Mouse (Mus musculus): Measurements from ENCODE around the gene Apoc4. TPM values are rescaled to one million over a fixed set of nuclear protein-coding genes. Genes with fewer than 3 reads are reported as not detected.
A peak's percentile ranks its signal among the peaks of the same experiment; 100 is the strongest.

The Apoc4 gene
- polyA plus RNA-seq, 1 experiment, result not detected

GRCm38 (mm10) chr7:19628536-19629360 is 52.5 kb downstream of the Apoc4 start:
- 2% methylated on average over 51 of the region's 57 CpGs for WGBS
- peak overlapping the region; percentile 68 for H3K27ac ChIP-seq (ENCODE audit: insufficient read depth, low read depth, low read length)

GRCm38 (mm10) chr7:19628192-19628535 is 53.1 kb downstream of the Apoc4 start:
- no peak for DNase-seq
- H3K4me1 ChIP-seq (ENCODE audit: control insufficient read depth, insufficient read depth, low read length), result no peaks in the 10 kb centered on the region
- H3K27me3 ChIP-seq (replicated peaks; ENCODE audit: control insufficient read depth, insufficient read depth, low read length), result no peaks in the 10 kb centered on the region
- H3K27ac ChIP-seq (ENCODE audit: insufficient read depth, low read depth, low read length), result peak overlapping the region; percentile 60; the same call in 1 of the 2 replicates
- H3K4me3 ChIP-seq (ENCODE audit: insufficient read depth, low read depth, low read length), result peak overlapping the region; percentile 81
- TF ChIP-seq CTCF (conservative IDR thresholded peaks at IDR 0.05; ENCODE audit: insufficient read depth, insufficient read length, low read depth, low read length) (no peak), POLR2A (IDR thresholded peaks at IDR 0.05; ENCODE audit: low read depth, low read length) (no peak)
- WGBS, result 12% methylated on average over 17 of the region's 17 CpGs
- no peaks in the 10 kb centered on the region for H3K36me3 ChIP-seq (ENCODE audit: control insufficient read depth, insufficient read depth, low read length)

More at GRCm38 (mm10) chr7:19628536-19629360, 52.5 kb downstream of the Apoc4 start:
- peak overlapping the region; percentile 81 for H3K4me3 ChIP-seq (ENCODE audit: insufficient read depth, low read depth, low read length)
- no peaks in the 10 kb centered on the region for H3K36me3 ChIP-seq (ENCODE audit: control insufficient read depth, insufficient read depth, low read length)
- DNase-seq, result peak; percentile 98
- no peak for TF ChIP-seq POLR2A (IDR thresholded peaks at IDR 0.05; ENCODE audit: low read depth, low read length)
- no peak for TF ChIP-seq CTCF (conservative IDR thresholded peaks at IDR 0.05; ENCODE audit: insufficient read depth, insufficient read length, low read depth, low read length)
- no peaks in the 10 kb centered on the region for H3K4me1 ChIP-seq (ENCODE audit: control insufficient read depth, insufficient read depth, low read length)
- H3K27me3 ChIP-seq (replicated peaks; ENCODE audit: control insufficient read depth, insufficient read depth, low read length), result no peaks in the 10 kb centered on the region

Other genes starting within 250 kb of the Apoc4 start
- gene Mark4, start 222.7 kb downstream of the Apoc4 start, polyA plus RNA-seq (2012; rRNA removed), result 16.1 and 18.2 TPM in 2 replicates
- 41.6 and 46.6 TPM in 2 replicates for gene Exoc3l2, start 218.1 kb downstream of the Apoc4 start, polyA plus RNA-seq (2012; rRNA removed)
- gene Bloc1s3, start 173.1 kb downstream of the Apoc4 start, polyA plus RNA-seq (2012; rRNA removed), result 8.6 and 10.3 TPM in 2 replicates
- 62.3 and 74.6 TPM in 2 replicates for gene Trappc6a, start 173.1 kb downstream of the Apoc4 start, polyA plus RNA-seq (2012; rRNA removed)
- gene Nkpd1, start 163.6 kb downstream of the Apoc4 start, polyA plus RNA-seq (2012; rRNA removed), result 0.11 and 0.16 TPM in 2 replicates
- 87.0 and 92.0 TPM in 2 replicates for gene Ppp1r37, start 118.4 kb downstream of the Apoc4 start, polyA plus RNA-seq (2012; rRNA removed)
- gene Zfp296, start 104.2 kb downstream of the Apoc4 start, polyA plus RNA-seq (2012; rRNA removed), result 2.7 and 3.3 TPM in 2 replicates
- gene Gemin7, start 103.9 kb downstream of the Apoc4 start, polyA plus RNA-seq (2012; rRNA removed), result 143 and 149 TPM in 2 replicates
- 29.0 and 54.8 TPM in 2 replicates for gene Clasrp, start 77.0 kb downstream of the Apoc4 start, polyA plus RNA-seq (2012; rRNA removed)
- gene Relb, start 52.0 kb downstream of the Apoc4 start, polyA plus RNA-seq (2012; rRNA removed), result 10.4 and 13.3 TPM in 2 replicates
- gene Clptm1, start 16.4 kb downstream of the Apoc4 start, polyA plus RNA-seq (2012; rRNA removed), result 144 and 182 TPM in 2 replicates
- 0.42 and 0.57 TPM in 2 replicates for gene Apoc2, start 3.5 kb downstream of the Apoc4 start, polyA plus RNA-seq (2012; rRNA removed)
- gene Gm44805, start 56 bp downstream of the Apoc4 start, polyA plus RNA-seq (2012; rRNA removed), result not detected in 2 replicates
- 12.2 and 16.5 TPM in 2 replicates for gene Apoc1, start 11.2 kb upstream of the Apoc4 start, polyA plus RNA-seq (2012; rRNA removed)
- gene Apoe, start 17.7 kb upstream of the Apoc4 start, polyA plus RNA-seq (2012; rRNA removed), result 922 and 939 TPM in 2 replicates
- 83.9 and 86.3 TPM in 2 replicates for gene Tomm40, start 34.0 kb upstream of the Apoc4 start, polyA plus RNA-seq (2012; rRNA removed)
- gene Nectin2, start 69.0 kb upstream of the Apoc4 start, polyA plus RNA-seq (2012; rRNA removed), result 44.5 and 47.7 TPM in 2 replicates
- 237 and 272 TPM in 2 replicates for gene Bcam, start 89.5 kb upstream of the Apoc4 start, polyA plus RNA-seq (2012; rRNA removed)
- gene Cblc, start 115.3 kb upstream of the Apoc4 start, polyA plus RNA-seq (2012; rRNA removed), result 24.4 and 32.6 TPM in 2 replicates
- gene Bcl3, start 141.3 kb upstream of the Apoc4 start, polyA plus RNA-seq (2012; rRNA removed), result 10.3 and 14.4 TPM in 2 replicates
- 0.12 TPM in 1 of 2 replicates, not detected in the other for gene Gm19345, start 170.5 kb upstream of the Apoc4 start, polyA plus RNA-seq (2012; rRNA removed)
- 0.14 and 0.16 TPM in 2 replicates for gene Ceacam16, start 179.8 kb upstream of the Apoc4 start, polyA plus RNA-seq (2012; rRNA removed)
- 0.11 and 0.25 TPM in 2 replicates for gene Ceacam19, start 206.5 kb upstream of the Apoc4 start, polyA plus RNA-seq (2012; rRNA removed)
- gene Pvr, start 239.7 kb upstream of the Apoc4 start, polyA plus RNA-seq (2012; rRNA removed), result 10.9 and 12.3 TPM in 2 replicates